ENCODE assay signal across 14 mouse cellular contexts in genomic region chr17:93198717-93199116, GRCm38 (mm10). TPM values are rescaled to one million over a fixed set of nuclear protein-coding genes. Genes with fewer than 3 reads are reported as not detected.
A peak's percentile ranks its signal among the peaks of the same experiment; 100 is the strongest.
DNase-seq lines count a peak whose midpoint lies in the region; ATAC-seq and TF ChIP-seq lines count a peak whose summit lies in the region.
"Had no signal": no experiment of that assay in that cellular context is flagged by ENCODE, and none has a peak within 500 bp of the region (broad histone marks: within the 10 kb centered on the region; RNA-seq: fewer than 3 reads in every experiment).

Gene Adcyap1 (plus strand): TSS chr17:93199017.

- H3K4me1 ChIP-seq in cortical plate, adult 2 months (ENCODE audit: control insufficient read depth, insufficient read depth, low read length) = no peaks in the 10 kb centered on the region; the same call in 1 of the 2 replicates
- H3K4me1 ChIP-seq in embryonic facial prominence, embryonic 12.5 days = peaks cover 24% of the 10 kb centered on the region
- H3K4me1 ChIP-seq in hindbrain, embryonic 13.5 days (replicated peaks) = peaks cover 51% of the 10 kb centered on the region
- peaks cover 12% of the 10 kb centered on the region for H3K4me1 ChIP-seq in midbrain, embryonic 11.5 days (ENCODE audit: control insufficient read depth, insufficient read depth, low read length)

- H3K9ac ChIP-seq in embryonic facial prominence, embryonic 12.5 days = no peak within 1 kb of the TSS
- H3K9ac ChIP-seq in hindbrain, embryonic 13.5 days = peak within 1 kb of the TSS; percentile 76
- H3K9ac ChIP-seq in midbrain, embryonic 11.5 days (ENCODE audit: low read length) = peak within 1 kb of the TSS; percentile 30

- no peaks in the 10 kb centered on the region for H3K36me3 ChIP-seq in embryonic facial prominence, embryonic 12.5 days
- H3K36me3 ChIP-seq in hindbrain, embryonic 13.5 days = no peaks in the 10 kb centered on the region
- H3K36me3 ChIP-seq in midbrain, embryonic 11.5 days (ENCODE audit: control insufficient read depth, insufficient read depth, low read length) = no peaks in the 10 kb centered on the region

- H3K27ac ChIP-seq in cortical plate, adult 2 months (ENCODE audit: insufficient read depth, low read length) = no peak within 1 kb of the TSS
- H3K27ac ChIP-seq in embryonic facial prominence, embryonic 12.5 days = no peak within 1 kb of the TSS
- peak within 1 kb of the TSS; percentile 92 for H3K27ac ChIP-seq in hindbrain, embryonic 13.5 days
- peak within 1 kb of the TSS; percentile 48; the same call in 1 of the 2 replicates for H3K27ac ChIP-seq in midbrain, embryonic 11.5 days (ENCODE audit: low read depth, low read length)

- ATAC-seq in embryonic facial prominence, embryonic 12.5 days (ENCODE audit: insufficient number of reproducible peaks, insufficient read depth, low FRiP score, low TSS enrichment) = no peak
- ATAC-seq in hindbrain, embryonic 13.5 days (ENCODE audit: low FRiP score) = no peak
- ATAC-seq in midbrain, embryonic 11.5 days (ENCODE audit: low FRiP score) = no peak
- ATAC-seq: activated CD4-positive, CD25-positive, alpha-beta regulatory T cell, adult 4 months had no signal

- H3K27me3 ChIP-seq in embryonic facial prominence, embryonic 12.5 days = peaks cover 61% of the 10 kb centered on the region
- peaks cover 68% of the 10 kb centered on the region for H3K27me3 ChIP-seq in hindbrain, embryonic 13.5 days
- H3K27me3 ChIP-seq in midbrain, embryonic 11.5 days (ENCODE audit: control insufficient read depth, insufficient read depth, low read length) = peaks cover 49% of the 10 kb centered on the region

- H3K9me3 ChIP-seq in embryonic facial prominence, embryonic 12.5 days = no peaks in the 10 kb centered on the region
- no peaks in the 10 kb centered on the region for H3K9me3 ChIP-seq in hindbrain, embryonic 13.5 days
- H3K9me3 ChIP-seq in midbrain, embryonic 11.5 days (ENCODE audit: control insufficient read depth, low read length) = no peaks in the 10 kb centered on the region

- 0 out of 2 replicates have a peak within 1 kb of the TSS, but pooled peaks have one; percentile 24 for H3K4me2 ChIP-seq in embryonic facial prominence, embryonic 12.5 days (replicated peaks)
- peak within 1 kb of the TSS; percentile 73 for H3K4me2 ChIP-seq in hindbrain, embryonic 13.5 days
- peak within 1 kb of the TSS; percentile 35 for H3K4me2 ChIP-seq in midbrain, embryonic 11.5 days

- intact Hi-C loops in gastrocnemius, postnatal 36 days (cut with DNase I) = no loop called here

- WGBS in embryonic facial prominence, embryonic 12.5 days = 28% methylated on average over 10 of the region's 10 CpGs
- WGBS in hindbrain, embryonic 13.5 days = 22% methylated on average over 10 of the region's 10 CpGs
- WGBS in midbrain, embryonic 11.5 days = 26% methylated on average over 10 of the region's 10 CpGs

- TF ChIP-seq POLR2A in cortical plate, adult 2 months (IDR thresholded peaks at IDR 0.05; ENCODE audit: extremely low read depth, insufficient read depth, low read length) = no peak

- peak within 1 kb of the TSS; percentile 38 for H3K4me3 ChIP-seq in cortical plate, adult 2 months (ENCODE audit: insufficient read depth, low read length)
- peak within 1 kb of the TSS; percentile 11 for H3K4me3 ChIP-seq in embryonic facial prominence, embryonic 12.5 days
- peak within 1 kb of the TSS; percentile 46 for H3K4me3 ChIP-seq in hindbrain, embryonic 13.5 days
- H3K4me3 ChIP-seq in midbrain, embryonic 11.5 days (ENCODE audit: low read depth, low read length) = peak within 1 kb of the TSS; percentile 24

- no peak for TF ChIP-seq CTCF in cortical plate, adult 2 months (IDR thresholded peaks at IDR 0.05; ENCODE audit: extremely low read depth, insufficient read depth, low read length)

- peak; percentile 87 for DNase-seq in midbrain, embryonic 11.5 days (ENCODE audit: low spot score, missing footprints)
- DNase-seq in right cerebral cortex, adult 18-20 months = no peak
- DNase-seq in lung, postnatal 36 days = no peak
- no peak for DNase-seq in gastrocnemius, postnatal 36 days
- DNase-seq: kidney, adult 18-20 months; layer of hippocampus, adult 9-11 months; lung, adult 2 months; thymus, adult 18-20 months had no signal

RNA-seq across cellular contexts. Expression of gene Adcyap1, which starts in this region (rescaled TPM):
- polyA plus RNA-seq in cortical plate, adult 2 months (2012; rRNA removed) = 15.7 and 17.5 TPM in 2 replicates
- polyA plus RNA-seq in embryonic facial prominence, embryonic 12.5 days (2016; fragmentation: Nextera tagmentation; extraction: Ambion mirVana) = 3.3 TPM in 2 replicates
- polyA plus RNA-seq in hindbrain, embryonic 13.5 days (2015; fragmentation: Nextera tagmentation; extraction: Ambion mirVana) = 27.2 and 27.7 TPM in 2 replicates
- polyA plus RNA-seq in midbrain, embryonic 11.5 days (2014; fragmentation: Nextera tagmentation; extraction: Ambion mirVana) = 19.1 and 22.4 TPM in 2 replicates
- total RNA-seq in gastrocnemius, postnatal 36 days (2021) = not detected
- total RNA-seq: gastrocnemius, adult 8-10 months had no signal
- polyA plus RNA-seq: lung, adult 2 months; small intestine, adult 2 months had no signal

Comparison
In these comparisons a context has a peak if more than half of its experiments do, and no peak if none do; other contexts are left out.
1. H3K27ac ChIP-seq: peak in hindbrain, embryonic 13.5 days (single experiment) and midbrain, embryonic 11.5 days (single experiment); none in cortical plate, adult 2 months (single experiment) and embryonic facial prominence, embryonic 12.5 days (single experiment).
2. Peak in every context shown above with its lines, with median percentiles within 50 percentile points of each other: H3K4me3 ChIP-seq and H3K4me2 ChIP-seq.